ENCODE assay signal across 17 mouse cellular contexts in genomic region chr10:117741698-117742475, GRCm38 (mm10). TPM values are rescaled to one million over a fixed set of nuclear protein-coding genes. Genes with fewer than 3 reads are reported as not detected.
DNase-seq lines count a peak whose midpoint lies in the region; ATAC-seq and TF ChIP-seq lines count a peak whose summit lies in the region.
"Had no signal": no experiment of that assay in that cellular context is flagged by ENCODE, and none has a peak within 500 bp of the region (broad histone marks: within the 10 kb centered on the region; RNA-seq: fewer than 3 reads in every experiment).

No protein-coding gene starts in this region.

- H3K4me1 ChIP-seq in heart, embryonic 13.5 days = peaks cover 19% of the 10 kb centered on the region
- no peaks in the 10 kb centered on the region for H3K4me1 ChIP-seq in lung, postnatal 0 days (ENCODE audit: insufficient read depth, low read depth, low read length)
- no peaks in the 10 kb centered on the region; the same call in 1 of the 2 replicates for H3K4me1 ChIP-seq in embryonic facial prominence, embryonic 11.5 days (ENCODE audit: control insufficient read depth, insufficient read depth, low read length)
- peaks cover 36% of the 10 kb centered on the region for H3K4me1 ChIP-seq in limb, embryonic 13.5 days

- no peaks in the 10 kb centered on the region for H3K9me3 ChIP-seq in heart, embryonic 13.5 days
- no peaks in the 10 kb centered on the region for H3K9me3 ChIP-seq in lung, postnatal 0 days (ENCODE audit: low read length)
- no peaks in the 10 kb centered on the region for H3K9me3 ChIP-seq in embryonic facial prominence, embryonic 11.5 days (replicated peaks; ENCODE audit: control insufficient read depth, low read length)
- H3K9me3 ChIP-seq in limb, embryonic 13.5 days = no peaks in the 10 kb centered on the region
- H3K9me3 ChIP-seq: liver, embryonic 12.5 days; midbrain, embryonic 12.5 days had no signal

- no peak overlapping the region for H3K4me3 ChIP-seq in heart, embryonic 13.5 days
- no peak overlapping the region for H3K4me3 ChIP-seq in lung, postnatal 0 days (ENCODE audit: low read depth, low read length)
- no peak overlapping the region for H3K4me3 ChIP-seq in embryonic facial prominence, embryonic 11.5 days (ENCODE audit: low read depth, low read length)
- H3K4me3 ChIP-seq in limb, embryonic 13.5 days = peak overlapping the region; percentile 9; the same call in 1 of the 2 replicates
- H3K4me3 ChIP-seq: gastrocnemius, adult 2 months; liver, embryonic 12.5 days; midbrain, embryonic 12.5 days had no signal

- no peaks in the 10 kb centered on the region for H3K27me3 ChIP-seq in heart, embryonic 13.5 days (replicated peaks)
- H3K27me3 ChIP-seq in lung, postnatal 0 days (replicated peaks; ENCODE audit: insufficient read depth, low read length) = no peaks in the 10 kb centered on the region
- H3K27me3 ChIP-seq in embryonic facial prominence, embryonic 11.5 days (ENCODE audit: control insufficient read depth, insufficient read depth, low read length) = no peaks in the 10 kb centered on the region
- H3K27me3 ChIP-seq in limb, embryonic 13.5 days = no peaks in the 10 kb centered on the region
- H3K27me3 ChIP-seq: CH12.LX; midbrain, embryonic 12.5 days had no signal

- peak overlapping the region; percentile 17; the same call in 1 of the 2 replicates for H3K27ac ChIP-seq in heart, embryonic 13.5 days (replicated peaks)
- H3K27ac ChIP-seq in lung, postnatal 0 days (ENCODE audit: low read length) = 0 out of 2 replicates have a peak overlapping the region, but pooled peaks have one; percentile 10
- 0 out of 2 replicates have a peak overlapping the region, but pooled peaks have one; percentile 13 for H3K27ac ChIP-seq in embryonic facial prominence, embryonic 11.5 days (replicated peaks; ENCODE audit: low read depth, low read length)
- H3K27ac ChIP-seq in limb, embryonic 13.5 days = peak overlapping the region; percentile 80
- H3K27ac ChIP-seq: gastrocnemius, adult 2 months; liver, embryonic 12.5 days; midbrain, embryonic 12.5 days had no signal

- no peak for TF ChIP-seq EP300 in lung, postnatal 0 days (IDR thresholded peaks at IDR 0.05)

- DNase-seq in heart, adult 8-10 months (ENCODE audit: low spot score) = no peak
- no peak for DNase-seq in lung, postnatal 0 days (ENCODE audit: low spot score)
- no peak for DNase-seq in lung, adult 18-20 months
- DNase-seq in embryonic facial prominence, embryonic 11.5 days (ENCODE audit: low spot score) = no peak
- no peak for DNase-seq in cerebellum, adult 11-12 months
- no peak for DNase-seq in layer of hippocampus, adult 11-12 months (ENCODE audit: low spot score)
- DNase-seq: cerebellum, adult 2 months; gastrocnemius, adult 2 months; heart, postnatal 36 days; layer of hippocampus, postnatal 36 days; lung, embryonic 14.5 days; lung, postnatal 4 days had no signal

- no peak for TF ChIP-seq CTCF in lung, postnatal 0 days (IDR thresholded peaks at IDR 0.05)

- H3K9ac ChIP-seq in heart, embryonic 13.5 days = 0 out of 2 replicates have a peak overlapping the region, but pooled peaks have one; percentile 55
- H3K9ac ChIP-seq in lung, postnatal 0 days (replicated peaks; ENCODE audit: low read depth) = no peak overlapping the region
- H3K9ac ChIP-seq in embryonic facial prominence, embryonic 11.5 days (replicated peaks; ENCODE audit: low read length) = peak overlapping the region; percentile 10
- H3K9ac ChIP-seq in limb, embryonic 13.5 days = peak overlapping the region; percentile 51
- H3K9ac ChIP-seq: liver, embryonic 12.5 days; lung, embryonic 14.5 days; midbrain, embryonic 12.5 days had no signal

- ATAC-seq in heart, embryonic 13.5 days (ENCODE audit: extremely low read depth, insufficient number of reproducible peaks, low FRiP score, low TSS enrichment) = no peak
- ATAC-seq in lung, postnatal 0 days = no peak
- ATAC-seq in embryonic facial prominence, embryonic 11.5 days (replicated peaks; ENCODE audit: insufficient number of reproducible peaks, low FRiP score, low TSS enrichment, low read depth) = no peak
- no peak for ATAC-seq in limb, embryonic 13.5 days (ENCODE audit: low FRiP score, low read depth)
- ATAC-seq: liver, embryonic 12.5 days had no signal

- 73% methylated on average over 15 of the region's 15 CpGs for WGBS in heart, embryonic 13.5 days
- 76% methylated on average over 15 of the region's 15 CpGs for WGBS in lung, postnatal 0 days
- 73% methylated on average over 15 of the region's 15 CpGs for WGBS in embryonic facial prominence, embryonic 11.5 days
- 80% methylated on average over 15 of the region's 15 CpGs for WGBS in limb, embryonic 13.5 days

- peaks cover 43% of the 10 kb centered on the region for H3K36me3 ChIP-seq in heart, embryonic 13.5 days
- H3K36me3 ChIP-seq in lung, postnatal 0 days (ENCODE audit: insufficient read depth, low read length) = 0 out of 2 replicates have a peak, but pooled peaks cover 6% of the 10 kb centered on the region
- peaks cover 5% of the 10 kb centered on the region; the same call in 1 of the 2 replicates for H3K36me3 ChIP-seq in embryonic facial prominence, embryonic 11.5 days (replicated peaks; ENCODE audit: control insufficient read depth, insufficient read depth, low read depth, low read length)
- peaks cover 47% of the 10 kb centered on the region for H3K36me3 ChIP-seq in limb, embryonic 13.5 days

- peak overlapping the region; percentile 11; the same call in 1 of the 2 replicates for H3K4me2 ChIP-seq in heart, embryonic 13.5 days
- H3K4me2 ChIP-seq in lung, postnatal 0 days (replicated peaks; ENCODE audit: low read depth, low read length) = no peak overlapping the region
- H3K4me2 ChIP-seq in embryonic facial prominence, embryonic 11.5 days (ENCODE audit: low read depth, low read length) = no peak overlapping the region
- H3K4me2 ChIP-seq in limb, embryonic 13.5 days (replicated peaks) = peak overlapping the region; percentile 42
- H3K4me2 ChIP-seq: liver, embryonic 12.5 days; lung, embryonic 14.5 days; midbrain, embryonic 12.5 days had no signal

RNA-seq across cellular contexts. Expression of gene Slc35e3, which starts 4.3 kb away (rescaled TPM):
- 8.2 and 8.5 TPM in 2 replicates for polyA plus RNA-seq in heart, embryonic 13.5 days (2015; fragmentation: Nextera tagmentation; extraction: Ambion mirVana)
- 1 to 10 TPM; 7.7 to 9.3 (median 7.8) TPM for total RNA-seq in heart, adult 8-10 months (2022)
- polyA plus RNA-seq in lung, postnatal 0 days (2015; fragmentation: Nextera tagmentation; extraction: Ambion mirVana) = 16.7 and 17.2 TPM in 2 replicates
- 20.1 and 22.2 TPM in 2 replicates for polyA plus RNA-seq in embryonic facial prominence, embryonic 11.5 days (2014; fragmentation: Nextera tagmentation; extraction: Ambion mirVana)
- polyA plus RNA-seq in limb, embryonic 13.5 days (2015; fragmentation: Nextera tagmentation; extraction: Ambion mirVana) = 42.4 and 44.3 TPM in 2 replicates

RNA-seq across cellular contexts. Expression of gene Mdm2, which starts 31.3 kb away (rescaled TPM):
- polyA plus RNA-seq in heart, embryonic 13.5 days (2015; fragmentation: Nextera tagmentation; extraction: Ambion mirVana) = 38.7 and 41.5 TPM in 2 replicates
- total RNA-seq in heart, adult 8-10 months (2022) = 10 to 100 TPM; 47.6 to 55.1 (median 50.9) TPM
- 22.7 and 28.9 TPM in 2 replicates for polyA plus RNA-seq in lung, postnatal 0 days (2015; fragmentation: Nextera tagmentation; extraction: Ambion mirVana)
- 47.7 and 50.5 TPM in 2 replicates for polyA plus RNA-seq in embryonic facial prominence, embryonic 11.5 days (2014; fragmentation: Nextera tagmentation; extraction: Ambion mirVana)
- 47.3 and 49.5 TPM in 2 replicates for polyA plus RNA-seq in limb, embryonic 13.5 days (2015; fragmentation: Nextera tagmentation; extraction: Ambion mirVana)

RNA-seq across cellular contexts. Expression of gene Nup107, which starts 50.6 kb away (rescaled TPM):
- polyA plus RNA-seq in heart, embryonic 13.5 days (2015; fragmentation: Nextera tagmentation; extraction: Ambion mirVana) = 40.2 and 44.1 TPM in 2 replicates
- total RNA-seq in heart, adult 8-10 months (2022) = 1 to 10 TPM; 7.0 to 8.4 (median 7.8) TPM
- polyA plus RNA-seq in lung, postnatal 0 days (2015; fragmentation: Nextera tagmentation; extraction: Ambion mirVana) = 15.2 and 17.3 TPM in 2 replicates
- 106 and 122 TPM in 2 replicates for polyA plus RNA-seq in embryonic facial prominence, embryonic 11.5 days (2014; fragmentation: Nextera tagmentation; extraction: Ambion mirVana)
- polyA plus RNA-seq in limb, embryonic 13.5 days (2015; fragmentation: Nextera tagmentation; extraction: Ambion mirVana) = 68.9 and 71.2 TPM in 2 replicates

Comparison
In these comparisons a context has a peak if more than half of its experiments do, and no peak if none do; other contexts are left out.
1. H3K27ac ChIP-seq: peak in every context shown above with its lines; median percentile 80 in limb, embryonic 13.5 days; 17 in heart, embryonic 13.5 days; 13 in embryonic facial prominence, embryonic 11.5 days; 10 in lung, postnatal 0 days.
2. H3K4me2 ChIP-seq: peak in heart, embryonic 13.5 days (single experiment) and limb, embryonic 13.5 days (single experiment); none in lung, postnatal 0 days (single experiment) and embryonic facial prominence, embryonic 11.5 days (single experiment).